Mouse (Mus musculus) urinary bladder, adult 18-20 months (tissue): ENCODE measurements around the gene Dennd5a.
A peak's percentile ranks its signal among the peaks of the same experiment; 100 is the strongest.
"Not testable (repeated sequence)": the region's sequence is repeated elsewhere in the genome, so short reads cannot be mapped to it uniquely, and the experiment has no call there.

ENCODE experiments used
- DNase-seq, 2 experiments: peaks; one replicate each; pipeline ENCODE4 v3.0.0; 2022; ENCODE audit warnings: low spot score in 2 of 2, mixed read lengths in 2 of 2

Dennd5a gene

DNA sequence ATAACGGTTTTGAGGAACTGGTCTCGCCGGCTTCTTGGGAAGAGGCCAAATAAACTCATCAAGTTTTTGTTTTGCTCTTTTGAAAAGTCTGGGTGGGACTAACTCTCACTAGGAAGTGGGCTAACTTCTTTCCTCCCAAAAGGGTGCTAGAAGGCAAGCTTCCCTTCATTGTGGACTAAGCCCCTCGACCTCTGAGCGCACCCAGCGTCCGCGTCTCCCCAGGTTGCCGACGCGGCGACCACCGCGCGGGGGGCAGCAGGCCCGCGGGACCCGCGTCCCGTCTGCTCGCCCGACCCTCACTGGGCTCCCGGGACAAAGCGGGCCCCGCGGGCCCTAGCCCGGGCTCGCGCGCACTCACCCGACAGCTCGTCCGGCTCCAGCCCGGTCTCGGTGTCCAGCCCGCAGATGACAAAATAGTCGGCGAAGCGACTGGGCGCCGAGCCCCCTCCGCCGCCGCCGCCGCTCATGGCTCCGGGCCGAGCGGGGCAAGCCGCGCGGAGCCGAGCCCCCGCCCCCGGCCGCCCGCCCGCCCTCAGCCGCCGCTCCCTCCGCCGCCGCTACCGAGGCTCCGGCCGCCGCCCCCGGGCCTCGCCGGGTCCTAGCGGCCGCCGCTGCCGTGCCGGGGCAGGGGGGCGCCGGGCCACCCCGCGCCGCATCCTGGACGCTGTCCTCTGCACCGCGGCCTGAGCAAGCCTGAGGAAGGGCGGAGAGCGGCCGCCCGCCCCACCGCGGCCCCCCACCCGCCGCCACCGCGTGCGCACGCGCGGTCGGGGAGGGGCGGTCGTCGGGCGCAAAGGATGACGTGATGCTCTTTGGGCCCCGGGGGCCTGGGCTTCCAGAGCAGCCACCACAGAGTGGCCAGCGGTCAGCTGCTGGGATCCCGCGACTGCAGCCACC lies at the start of gene Dennd5a:
Dennd5a (minus strand) TSS at position 755 of the 897 bp plus-strand sequence.
- DNase-seq, result peak; percentile 51 to 53

DNA sequence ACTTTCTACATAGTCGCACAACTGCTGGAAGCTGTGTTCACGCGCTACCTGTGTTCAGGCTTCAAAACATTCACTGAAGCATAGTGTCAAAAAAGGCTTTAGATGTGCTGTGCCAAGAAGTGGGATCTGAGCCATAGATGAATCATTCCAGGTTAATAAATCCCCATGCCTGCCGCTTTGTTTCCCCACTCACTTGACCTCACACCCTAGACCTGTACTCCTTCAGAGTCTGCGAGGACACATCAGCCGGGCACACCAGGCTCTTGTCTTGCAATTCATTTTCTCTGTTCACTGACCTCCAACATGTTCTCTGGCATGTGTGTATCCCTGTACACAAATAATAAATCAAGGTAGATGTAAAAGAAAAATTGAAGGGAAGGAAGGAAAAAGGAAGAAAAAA lies 48.8 kb upstream of the Dennd5a start:
- no peak for DNase-seq

DNA sequence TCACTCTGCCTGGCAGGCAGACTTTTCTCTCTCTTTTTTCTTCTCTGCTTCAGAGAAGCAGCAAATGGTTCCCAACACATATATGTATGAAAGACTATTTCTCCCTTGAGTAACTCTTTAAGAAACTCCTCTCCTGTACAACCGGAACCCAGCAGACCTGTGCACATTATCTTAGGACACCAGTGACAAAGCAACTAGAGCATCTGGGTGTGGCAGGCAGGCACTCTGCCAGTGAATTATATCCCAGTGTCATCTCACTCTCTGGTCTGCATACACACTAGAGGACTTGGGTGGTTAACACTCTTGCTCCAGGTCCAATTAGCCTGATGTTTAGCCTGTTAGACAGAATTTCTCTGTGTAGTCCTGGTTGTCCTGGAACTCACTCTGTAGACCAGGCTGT lies 48.2 kb upstream of the Dennd5a start:
- no peak for DNase-seq

DNA sequence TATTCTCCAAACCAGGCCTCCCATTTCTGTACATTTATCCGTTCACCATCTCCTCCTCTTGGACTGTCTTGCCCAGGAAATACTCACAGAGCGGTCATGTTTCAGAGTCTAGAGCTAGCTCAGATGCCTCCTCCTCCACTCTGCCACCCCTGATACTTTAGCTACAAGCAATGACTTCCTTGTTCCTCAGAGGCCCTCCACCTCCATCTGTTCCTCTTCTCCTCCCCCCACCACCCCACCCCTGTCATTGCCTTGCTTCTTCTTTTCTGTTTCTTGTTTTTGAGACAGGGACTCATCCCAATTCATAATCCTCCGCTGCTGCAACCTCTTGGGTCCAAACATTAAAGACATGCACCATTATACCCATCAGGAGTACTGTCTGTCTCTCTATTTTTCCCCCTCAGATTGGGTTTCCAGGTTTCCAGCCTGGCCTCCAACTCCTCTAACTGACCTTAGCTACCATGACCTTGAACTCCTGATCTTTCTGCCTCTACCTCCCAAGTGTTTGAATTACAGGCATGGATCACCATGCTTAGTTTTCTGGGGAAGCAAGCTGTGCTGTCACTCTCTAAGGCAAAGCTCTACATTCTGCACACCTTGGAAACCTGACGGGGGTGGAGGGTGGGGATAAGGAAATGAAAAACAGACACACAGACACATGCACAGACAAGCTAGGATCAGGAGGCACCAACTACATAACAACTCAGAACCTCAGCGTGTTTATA lies 46.4 kb upstream of the Dennd5a start:
- no peak for DNase-seq

DNA sequence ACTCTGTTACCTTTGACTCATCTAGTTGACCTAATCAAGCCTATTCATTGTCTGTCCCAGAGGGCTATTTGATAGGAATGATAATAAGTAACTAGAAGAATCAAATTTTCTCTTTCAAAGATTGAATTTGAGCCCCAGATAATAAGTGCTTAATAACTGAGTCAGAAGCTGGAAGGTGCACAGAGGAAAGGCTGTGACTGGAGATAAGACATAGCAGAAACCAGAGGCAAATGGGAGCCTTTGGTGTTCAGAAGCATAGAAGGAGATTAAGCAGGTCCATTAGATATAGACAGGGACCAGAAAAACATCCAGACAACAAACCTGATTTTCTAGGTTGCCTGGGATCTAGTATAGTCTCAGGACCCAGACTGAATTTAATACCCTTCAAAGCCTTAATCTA lies 45.7 kb upstream of the Dennd5a start:
- DNase-seq, result no peak

DNA sequence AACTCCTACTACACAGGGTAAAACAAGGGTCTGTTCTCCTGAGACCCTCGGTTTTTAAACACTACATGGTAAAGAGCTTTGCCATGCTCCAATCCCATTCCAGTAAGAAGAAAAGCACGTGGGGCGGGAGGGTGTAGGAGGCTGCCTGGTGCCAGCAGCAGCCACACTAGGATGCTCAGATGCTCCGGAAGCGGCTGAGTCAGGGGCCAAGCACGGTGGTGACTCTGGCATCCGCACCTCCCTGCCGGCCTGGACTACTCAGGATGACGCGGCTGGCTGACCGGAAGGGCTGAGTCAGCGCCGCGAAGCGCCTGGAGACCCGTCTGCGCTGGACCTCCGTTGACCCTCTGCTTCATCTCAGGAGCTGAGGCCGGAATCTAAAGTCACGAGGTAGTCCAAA lies 42.7 kb upstream of the Dennd5a start:
- peak; percentile 24 to 30 for DNase-seq

DNA sequence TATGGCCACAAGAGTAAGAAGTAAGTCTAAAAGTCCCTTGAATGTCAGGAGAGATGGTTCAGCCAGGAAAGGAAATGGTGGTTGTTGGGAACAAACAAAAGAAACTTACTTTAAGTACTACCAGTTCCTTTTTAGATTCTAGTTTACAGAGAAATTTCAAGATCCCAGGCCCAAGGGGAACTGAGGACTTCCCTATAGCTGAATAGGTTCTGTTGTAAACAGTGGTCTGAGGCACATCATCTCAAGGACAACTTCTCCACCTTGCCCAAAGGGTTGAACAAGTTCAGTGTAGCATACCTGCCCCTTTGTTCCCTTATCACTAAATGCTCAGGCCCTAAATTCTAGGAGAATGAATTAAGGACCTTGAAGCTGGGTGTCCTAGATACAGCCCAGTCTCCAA lies 41.8 kb upstream of the Dennd5a start:
- DNase-seq, result no peak

DNA sequence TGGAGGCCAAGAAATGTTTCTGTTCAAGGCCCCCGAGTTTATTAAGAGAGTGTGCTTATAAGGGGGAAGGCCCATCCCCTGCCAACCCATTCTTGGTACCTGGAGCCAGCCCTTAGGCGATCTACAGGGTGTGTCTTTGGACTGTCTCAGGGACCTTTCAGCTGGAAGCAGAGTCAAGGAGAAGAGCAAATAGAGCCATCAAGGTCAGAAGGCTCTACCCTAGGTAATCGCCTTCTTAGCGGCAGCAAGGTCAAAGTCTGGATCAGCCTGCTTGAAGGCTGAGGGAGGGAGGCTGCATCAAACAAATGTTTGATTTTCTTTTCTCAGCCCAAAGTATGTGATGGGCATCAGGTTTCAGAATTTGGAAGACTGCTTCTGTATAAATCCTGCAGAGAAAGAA lies 38.1 kb upstream of the Dennd5a start:
- DNase-seq, result no peak

DNA sequence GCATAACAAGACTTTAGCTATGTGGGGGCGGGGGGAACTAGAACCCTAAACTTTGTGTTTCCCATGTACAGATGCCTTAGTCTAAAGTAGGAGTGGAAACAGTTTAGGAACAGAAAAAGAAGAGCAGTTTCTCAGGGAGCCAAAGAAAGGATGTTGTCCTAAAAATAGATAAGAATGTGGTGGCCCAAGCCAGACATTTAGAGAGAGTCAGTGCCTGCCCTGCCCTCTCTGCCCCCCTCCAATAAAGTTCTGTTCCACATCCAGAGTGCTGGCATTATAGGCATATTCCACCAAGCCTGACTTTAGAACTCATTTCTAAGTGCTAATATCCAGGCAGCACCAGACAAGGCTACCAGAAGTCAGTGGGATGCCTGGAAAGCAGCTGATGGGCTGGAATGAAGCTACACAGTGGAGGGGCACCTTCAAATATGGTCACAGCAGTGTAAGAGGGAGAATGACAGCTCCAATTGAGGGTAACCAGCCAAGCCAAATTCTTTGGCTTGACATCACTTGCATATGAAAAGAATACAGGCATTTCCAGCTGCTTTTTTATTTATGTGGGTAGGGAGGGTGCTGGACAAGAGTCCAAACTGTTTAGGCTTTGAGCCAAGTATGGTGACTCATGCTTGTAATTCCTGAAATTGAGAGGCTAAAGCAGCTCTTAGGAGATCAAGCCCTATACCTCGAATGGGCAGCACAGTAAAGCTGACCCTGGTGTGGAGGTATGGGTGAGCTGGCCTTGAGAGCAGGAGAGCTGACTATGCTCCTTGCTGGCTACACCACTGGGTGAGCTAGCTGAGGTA lies 33.1 kb upstream of the Dennd5a start:
- DNase-seq, result peak; percentile 33 to 59

DNA sequence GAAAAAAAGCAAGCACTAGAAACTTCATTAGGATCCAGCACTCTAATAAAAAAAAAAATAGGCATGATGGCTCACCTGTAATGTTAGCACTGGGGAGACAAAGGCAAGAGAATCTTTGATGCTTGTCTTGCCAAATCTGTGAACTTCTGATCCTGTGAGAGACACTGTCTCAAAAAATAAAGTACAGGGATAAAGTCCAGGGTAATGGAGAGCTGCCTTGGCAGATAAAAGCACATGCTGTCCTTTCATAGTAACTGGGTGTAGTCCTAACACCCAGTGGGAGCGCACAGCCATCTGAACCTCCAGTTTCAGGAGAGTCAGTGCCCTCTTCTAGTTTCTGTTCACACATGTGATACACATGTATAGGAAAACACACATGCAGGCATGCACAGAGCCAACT lies 31.0 kb upstream of the Dennd5a start:
- no peak for DNase-seq

DNA sequence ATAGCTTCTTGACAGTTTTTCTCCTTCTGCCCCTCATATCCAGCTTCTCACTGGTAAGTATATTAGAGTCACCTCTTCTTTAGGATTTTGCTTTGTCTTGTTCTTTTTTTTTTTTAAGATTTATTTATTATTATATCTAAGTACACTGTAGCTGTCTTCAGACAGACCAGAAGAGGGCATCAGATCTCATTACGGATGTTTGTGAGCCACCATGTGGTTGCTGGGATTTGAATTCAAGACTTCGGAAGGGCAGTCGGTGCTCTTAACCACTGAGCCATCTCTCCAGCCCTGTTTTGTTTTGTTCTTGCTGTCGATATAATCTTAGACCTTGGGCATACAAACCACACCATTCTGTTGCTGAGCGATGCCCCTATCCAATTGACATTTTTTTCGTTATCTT lies 26.5 kb upstream of the Dennd5a start, which contains the start of gene Tmem41b:
Tmem41b (minus strand) TSS at position 155 of the 400 bp plus-strand sequence.
- DNase-seq, result not testable (repeated sequence)

DNA sequence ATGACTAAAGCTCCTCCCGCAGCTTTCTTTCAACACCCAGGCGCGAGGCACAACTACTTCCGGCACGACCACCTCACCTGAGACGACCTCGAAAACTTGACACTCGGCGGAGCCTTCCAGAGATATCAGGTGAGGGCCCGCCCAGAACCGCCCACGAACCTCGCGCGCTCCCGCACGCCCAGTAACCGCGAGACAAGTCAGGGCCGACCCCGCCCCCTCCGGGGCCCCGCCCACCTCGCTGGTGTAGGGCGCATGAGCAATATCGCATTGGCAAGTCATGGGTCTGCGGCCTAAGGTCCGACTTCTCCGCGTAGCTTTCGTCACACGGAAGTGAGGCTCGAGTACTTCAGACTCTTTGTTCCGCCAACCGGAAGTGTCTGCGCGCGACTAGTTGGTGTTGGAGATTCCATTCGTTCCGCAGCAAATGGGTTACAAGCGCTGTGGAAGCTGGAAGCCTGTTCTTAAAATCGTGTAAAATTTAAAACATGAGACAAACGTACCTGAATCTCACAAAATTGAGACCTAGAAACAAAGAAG lies 25.9 kb upstream of the Dennd5a start:
- peak; percentile 99 for DNase-seq

DNA sequence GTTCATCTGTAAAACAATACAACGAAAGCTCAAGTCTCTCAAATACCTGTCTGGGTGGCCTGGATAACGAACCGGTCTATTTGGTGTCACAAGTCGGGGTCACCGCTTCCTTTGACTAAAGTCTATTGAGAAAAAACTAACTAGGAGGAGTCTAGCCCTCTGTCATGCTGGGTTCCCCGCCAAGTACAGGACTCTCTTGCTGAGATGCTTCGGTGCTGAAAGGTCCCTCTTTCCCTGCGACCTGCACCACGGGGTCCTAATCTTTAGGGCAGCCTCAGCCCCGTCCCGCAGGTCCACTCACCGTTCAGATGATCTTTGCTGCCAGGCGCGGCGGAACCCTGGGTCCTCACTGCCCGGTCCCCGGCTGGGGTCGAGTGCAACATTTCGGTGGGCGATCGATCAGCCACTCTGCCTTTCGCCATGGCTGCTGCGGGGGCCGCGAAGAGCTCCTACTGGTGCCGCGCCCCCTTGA lies 25.4 kb upstream of the Dennd5a start:
- DNase-seq, result no peak

DNA sequence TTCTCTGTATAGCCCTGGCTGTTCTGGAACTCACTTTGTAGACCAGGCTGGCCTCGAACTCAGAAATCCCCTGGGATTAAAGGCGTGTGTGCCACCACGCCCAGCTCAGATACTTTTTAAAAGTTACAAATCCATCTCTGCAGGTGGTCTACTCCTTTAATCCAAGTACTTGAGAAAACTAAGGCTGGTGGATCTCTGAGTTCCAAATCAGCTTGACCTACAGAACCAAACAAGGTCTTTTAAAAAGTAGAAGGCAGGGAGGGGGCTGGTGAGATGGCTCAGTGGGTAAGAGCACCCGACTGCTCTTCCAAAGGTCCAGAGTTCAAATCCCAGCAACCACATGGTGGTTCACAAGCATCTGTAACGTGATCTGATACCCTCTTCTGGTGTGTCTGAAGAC lies 24.3 kb upstream of the Dennd5a start:
- DNase-seq, result not testable (repeated sequence)

DNA sequence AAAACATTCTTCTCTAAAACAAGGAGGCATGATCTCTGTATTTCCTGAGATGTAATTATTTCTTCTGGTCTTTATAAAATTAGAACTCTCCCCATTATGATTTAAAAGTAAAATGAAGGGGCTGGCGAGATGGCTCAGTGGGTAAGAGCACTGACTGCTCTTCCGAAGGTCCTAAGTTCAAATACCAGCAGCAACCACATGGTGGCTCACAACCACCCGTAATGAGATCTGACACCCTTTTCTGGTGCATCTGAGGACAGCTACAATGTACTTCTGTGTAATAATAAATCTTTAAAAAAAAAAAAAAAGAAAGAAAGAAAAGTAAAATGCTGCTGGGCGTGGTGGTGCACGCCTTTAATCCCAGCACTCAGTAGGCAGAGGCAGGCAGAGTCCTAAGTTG lies 16.9 kb upstream of the Dennd5a start:
- not testable (repeated sequence) for DNase-seq

DNA sequence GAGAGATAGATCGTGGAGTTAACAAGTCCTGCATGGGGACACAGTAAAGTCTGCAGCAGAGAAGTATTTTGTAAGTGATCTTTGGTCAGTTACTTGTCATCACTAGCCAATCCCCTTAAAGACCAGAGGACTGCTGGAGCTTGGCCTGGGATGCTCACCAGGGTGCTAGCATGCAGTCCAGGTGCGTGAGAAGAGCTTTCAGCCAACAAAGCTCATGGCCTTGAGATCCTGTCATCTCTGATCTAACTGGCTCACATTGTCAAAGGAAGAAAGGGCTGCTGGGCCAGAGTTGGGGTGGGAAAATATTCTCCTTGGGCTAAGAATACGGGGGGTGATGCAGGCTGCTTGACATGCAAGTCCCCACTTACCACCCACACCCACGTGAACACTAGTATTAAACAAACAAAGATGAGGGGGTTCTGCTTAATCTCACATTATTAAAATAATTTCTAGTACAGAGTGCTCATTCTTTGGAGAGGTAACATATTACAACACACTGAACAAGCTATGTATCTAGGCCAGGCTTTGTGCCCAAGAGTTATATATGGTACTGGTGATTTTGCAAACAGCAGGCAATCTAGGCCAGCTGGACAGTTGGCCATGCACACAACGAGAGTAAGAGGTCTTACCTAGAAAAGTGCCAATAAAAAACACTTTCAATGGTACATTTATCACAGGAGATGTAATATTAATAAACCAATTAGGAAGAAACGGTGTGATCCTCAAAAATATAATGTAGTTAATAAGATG lies 15.9 kb upstream of the Dennd5a start:
- DNase-seq, result no peak

DNA sequence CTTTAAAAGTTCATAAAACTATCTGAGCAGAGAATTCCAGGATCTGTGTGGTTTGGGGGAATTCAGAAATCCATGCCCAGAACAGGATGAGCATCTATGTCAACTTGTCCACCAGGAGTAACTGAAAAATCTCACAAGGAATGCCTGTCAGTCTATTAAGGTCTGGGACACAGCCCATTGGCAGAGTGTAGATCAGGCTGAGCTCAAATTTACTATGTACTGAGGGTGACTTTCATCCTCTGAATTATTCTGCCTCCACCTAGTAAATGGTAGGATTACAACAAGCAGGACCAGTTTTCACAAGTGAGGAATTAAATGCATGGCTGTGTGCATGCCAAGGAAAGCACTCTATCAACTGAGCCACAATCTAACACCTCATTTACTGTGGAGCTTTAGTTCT lies 9.3 kb upstream of the Dennd5a start:
- DNase-seq, result no peak

DNA sequence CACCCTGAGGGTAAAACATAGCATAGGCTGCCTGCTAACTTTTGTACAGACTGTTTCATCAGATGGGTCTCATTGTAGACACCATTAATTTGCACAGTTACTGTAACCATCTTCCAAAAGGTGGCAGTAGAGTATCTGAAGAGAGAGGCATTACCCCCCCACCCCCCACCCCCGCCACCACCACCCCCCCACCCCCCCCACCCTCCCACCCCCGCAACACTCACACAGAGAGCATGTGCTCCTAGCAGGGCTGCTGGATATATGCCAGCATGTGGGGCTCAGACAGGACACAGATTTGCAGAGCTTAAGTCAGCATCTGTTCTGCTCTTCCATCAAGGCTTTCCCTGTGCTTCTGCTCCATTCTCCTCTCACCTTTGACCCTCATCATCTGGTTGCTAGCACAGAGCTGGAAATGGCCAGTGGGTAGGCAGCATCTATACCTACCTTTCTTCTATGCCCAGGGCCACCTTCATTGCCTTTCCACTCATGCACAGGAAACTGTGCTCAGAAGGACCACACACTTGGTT lies 8.7 kb upstream of the Dennd5a start:
- no peak for DNase-seq

DNA sequence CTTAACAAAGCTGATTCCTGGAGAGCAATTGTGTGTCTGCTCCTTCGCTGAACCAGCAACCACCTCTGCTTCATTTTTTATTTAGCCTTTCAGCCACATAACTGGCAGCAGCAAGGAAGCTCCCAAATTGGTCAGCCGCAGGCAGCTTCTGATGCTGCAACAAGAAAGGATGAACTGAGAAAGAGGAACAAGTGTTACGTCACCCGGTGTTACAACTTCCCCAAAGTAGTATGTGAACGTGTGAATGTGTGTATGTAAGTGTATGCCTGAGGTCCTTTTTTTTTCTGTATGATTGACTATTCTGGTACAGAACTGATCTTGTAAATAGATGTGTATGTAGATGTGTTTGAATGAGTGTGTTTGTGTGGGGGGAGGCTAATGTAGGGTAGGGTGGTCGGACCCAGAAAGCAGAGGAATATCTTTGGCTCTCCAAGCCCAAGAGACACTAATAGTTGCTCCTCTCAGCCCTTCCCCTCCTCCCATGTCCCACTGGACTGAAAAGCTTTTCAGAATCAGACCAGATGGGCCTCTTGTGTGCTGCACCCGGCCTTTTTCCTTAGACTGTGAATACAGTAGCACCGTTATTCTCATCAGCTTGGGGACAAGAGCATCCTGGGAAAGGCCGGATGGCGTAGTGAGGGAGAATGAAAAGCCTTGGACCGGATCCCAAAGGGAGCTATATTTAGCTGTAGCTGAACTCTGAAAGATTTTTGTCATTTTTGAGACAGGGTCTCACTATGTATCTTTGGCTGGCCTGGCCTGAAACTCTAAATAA lies 7.7 kb upstream of the Dennd5a start:
- DNase-seq, result no peak

DNA sequence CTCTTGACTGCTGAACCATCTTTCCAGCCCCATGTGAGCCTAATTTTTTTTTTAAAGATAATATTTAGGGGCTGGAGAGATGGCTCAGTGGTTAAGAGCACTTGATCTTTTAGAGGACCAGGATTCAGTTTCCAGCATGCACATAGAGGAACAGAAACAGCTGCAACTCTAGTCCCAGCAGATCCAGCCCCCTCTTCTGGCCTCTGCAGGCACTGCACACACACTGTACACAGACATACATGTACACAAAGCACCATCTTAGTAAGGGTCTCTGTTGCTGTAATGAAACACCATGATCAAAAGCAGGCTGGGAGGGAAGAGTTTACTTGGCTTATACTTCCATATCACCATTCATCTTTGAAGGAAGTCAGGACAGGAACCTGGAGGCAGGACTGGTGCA lies 5.4 kb upstream of the Dennd5a start:
- no peak for DNase-seq
